In genomic region chr5:137828694-137829093, GRCm38 (mm10) we compare ENCODE assay signal across 18 mouse cellular contexts. TPM values are rescaled to one million over a fixed set of nuclear protein-coding genes. Genes with fewer than 3 reads are reported as not detected.
DNase-seq lines count a peak whose midpoint lies in the region; ATAC-seq lines count a peak whose summit lies in the region.
"Had no signal": no experiment of that assay in that cellular context is flagged by ENCODE, and none has a peak within 500 bp of the region (broad histone marks: within the 10 kb centered on the region; RNA-seq: fewer than 3 reads in every experiment).

No protein-coding gene starts in this region.

- ATAC-seq in megakaryocyte progenitor cell, adult 5-6 weeks (replicated peaks; ENCODE audit: poor library complexity) = peak; percentile 76
- ATAC-seq: forebrain, embryonic 16.5 days had no signal

- peak; percentile 89 for DNase-seq in heart, adult 11 months
- no peak for DNase-seq in heart, adult 9 months (ENCODE audit: low spot score in 2 of 2)
- peak; percentile 51 for DNase-seq in lung, postnatal 36 days
- DNase-seq in lung, postnatal 14 days = no peak
- DNase-seq in spleen, adult 18-20 months = no peak
- DNase-seq in spleen, postnatal 14 days (ENCODE audit: low spot score in 2 of 2) = no peak
- DNase-seq in retina, postnatal 1 day = no peak
- DNase-seq: adrenal gland, postnatal 14 days; cerebellum, adult 8-10 months; gastrocnemius, adult 2 months; heart, adult 18-20 months; lung, embryonic 14.5 days; right cerebral cortex, adult 18-20 months; thymus, postnatal 25 days had no signal

RNA-seq across cellular contexts. Expression of gene Pilra, which starts 7.4 kb away (rescaled TPM):
- total RNA-seq in megakaryocyte progenitor cell, adult 5-6 weeks (2015) = 6.8 and 10.5 TPM in 2 replicates
- 6.7 and 6.9 TPM in 2 replicates for total RNA-seq in megakaryocyte progenitor cell, adult 5-6 weeks (2017)

RNA-seq across cellular contexts. Expression of gene Pilrb1, which starts 29.2 kb away (rescaled TPM):
- 15.7 and 16.8 TPM in 2 replicates for total RNA-seq in megakaryocyte progenitor cell, adult 5-6 weeks (2015)
- total RNA-seq in megakaryocyte progenitor cell, adult 5-6 weeks (2017) = 11.6 and 19.9 TPM in 2 replicates
- total RNA-seq: CH12.LX; layer of hippocampus, adult 18-20 months had no signal

RNA-seq across cellular contexts. Expression of gene Zcwpw1, which starts 41.1 kb away (rescaled TPM):
- total RNA-seq in megakaryocyte progenitor cell, adult 5-6 weeks (2015) = 6.2 and 9.1 TPM in 2 replicates
- 10.5 and 11.8 TPM in 2 replicates for total RNA-seq in megakaryocyte progenitor cell, adult 5-6 weeks (2017)

RNA-seq across cellular contexts. Expression of gene Mepce, which starts 41.2 kb away (rescaled TPM):
- 34.6 and 37.4 TPM in 2 replicates for total RNA-seq in megakaryocyte progenitor cell, adult 5-6 weeks (2015)
- 13.8 and 16.7 TPM in 2 replicates for total RNA-seq in megakaryocyte progenitor cell, adult 5-6 weeks (2017)

RNA-seq across cellular contexts. Expression of gene Pilrb2, which starts 42.9 kb away (rescaled TPM):
- 20.2 and 43.2 TPM in 2 replicates for total RNA-seq in megakaryocyte progenitor cell, adult 5-6 weeks (2015)
- total RNA-seq in megakaryocyte progenitor cell, adult 5-6 weeks (2017) = 9.6 and 14.9 TPM in 2 replicates
- total RNA-seq: CH12.LX; layer of hippocampus, adult 18-20 months had no signal

Comparison
In these comparisons a context has a peak if more than half of its experiments do, and no peak if none do; other contexts are left out.
1. DNase-seq: peak in heart, adult 11 months (single experiment) and lung, postnatal 36 days (single experiment); none in heart, adult 9 months (0 of 2), lung, postnatal 14 days (single experiment), spleen, adult 18-20 months (0 of 2), spleen, postnatal 14 days (0 of 2) and retina, postnatal 1 day (single experiment).